Comparison of ENCODE assay signal across 11 mouse cellular contexts in genomic region chr19:40404582-40404981, GRCm38 (mm10).
A peak's percentile ranks its signal among the peaks of the same experiment; 100 is the strongest.
DNase-seq lines count a peak whose midpoint lies in the region; ATAC-seq and TF ChIP-seq lines count a peak whose summit lies in the region.
"Had no signal": no experiment of that assay in that cellular context is flagged by ENCODE, and none has a peak within 500 bp of the region (broad histone marks: within the 10 kb centered on the region; RNA-seq: fewer than 3 reads in every experiment).

No protein-coding gene starts in this region.

- no peak overlapping the region for H3K9ac ChIP-seq in heart, embryonic 11.5 days (ENCODE audit: low read depth, low read length)
- no peak overlapping the region for H3K9ac ChIP-seq in lung, embryonic 14.5 days
- H3K9ac ChIP-seq: neural tube, embryonic 12.5 days had no signal

- no peaks in the 10 kb centered on the region for H3K27me3 ChIP-seq in heart, embryonic 11.5 days (ENCODE audit: control insufficient read depth, insufficient read depth, low read length)
- H3K27me3 ChIP-seq in lung, embryonic 14.5 days (ENCODE audit: insufficient read depth, low read length): no peaks in the 10 kb centered on the region
- H3K27me3 ChIP-seq: neural tube, embryonic 12.5 days had no signal

- no peak overlapping the region; the same call in 1 of the 2 replicates for H3K4me2 ChIP-seq in heart, embryonic 11.5 days
- no peak overlapping the region for H3K4me2 ChIP-seq in lung, embryonic 14.5 days
- H3K4me2 ChIP-seq: neural tube, embryonic 12.5 days had no signal

- H3K4me1 ChIP-seq in heart, embryonic 11.5 days (ENCODE audit: control insufficient read depth, insufficient read depth, low read length): peaks cover 37% of the 10 kb centered on the region
- peaks cover 17% of the 10 kb centered on the region for H3K4me1 ChIP-seq in lung, embryonic 14.5 days (ENCODE audit: insufficient read depth)
- H3K4me1 ChIP-seq: neural tube, embryonic 12.5 days had no signal

- no peaks in the 10 kb centered on the region for H3K9me3 ChIP-seq in heart, embryonic 11.5 days (replicated peaks; ENCODE audit: control insufficient read depth, low read length)
- H3K9me3 ChIP-seq in lung, embryonic 14.5 days (ENCODE audit: low read depth, low read length): no peaks in the 10 kb centered on the region
- H3K9me3 ChIP-seq: hindbrain, embryonic 10.5 days; neural tube, embryonic 12.5 days had no signal

- no peak for DNase-seq in heart, adult 11 months
- peak; percentile 57 for DNase-seq in lung, embryonic 14.5 days
- no peak for DNase-seq in lung, adult 18-20 months
- peak; percentile 63 for DNase-seq in R1 (ENCODE audit: low read depth, low spot score)
- DNase-seq in embryo, embryonic 9.5 days (ENCODE audit: extremely low spot score): no peak
- DNase-seq in layer of hippocampus, postnatal 36 days: no peak

- TF ChIP-seq CTCF in lung, embryonic 14.5 days (IDR thresholded peaks at IDR 0.05; ENCODE audit: low read depth): peak; percentile 44; the same call in 1 of the 2 replicates

- WGBS in heart, embryonic 11.5 days (ENCODE audit: insufficient replicate concordance): 63% methylated on average over 2 of the region's 2 CpGs
- 76% methylated on average over 2 of the region's 2 CpGs for WGBS in lung, embryonic 14.5 days

- H3K27ac ChIP-seq in heart, embryonic 11.5 days (ENCODE audit: low read depth, low read length): peak overlapping the region; percentile 6; the same call in 1 of the 2 replicates
- H3K27ac ChIP-seq in lung, embryonic 14.5 days (ENCODE audit: low read depth): no peak overlapping the region
- H3K27ac ChIP-seq: hindbrain, embryonic 10.5 days; neural tube, embryonic 12.5 days had no signal

- ATAC-seq in heart, embryonic 11.5 days (replicated peaks; ENCODE audit: insufficient number of reproducible peaks, low FRiP score, low TSS enrichment): no peak
- ATAC-seq in lung, embryonic 14.5 days (ENCODE audit: insufficient read depth): no peak
- ATAC-seq in megakaryocyte, adult 5-6 weeks (ENCODE audit: poor library complexity, severe bottlenecking): peak; percentile 20; the same call in 1 of the 2 replicates
- ATAC-seq: forebrain, embryonic 14.5 days had no signal

- no peak overlapping the region for H3K4me3 ChIP-seq in heart, embryonic 11.5 days (ENCODE audit: low read depth, low read length)
- no peak overlapping the region for H3K4me3 ChIP-seq in lung, embryonic 14.5 days (ENCODE audit: low read depth, low read length)
- H3K4me3 ChIP-seq: hindbrain, embryonic 10.5 days; neural tube, embryonic 12.5 days had no signal

- H3K36me3 ChIP-seq in heart, embryonic 11.5 days (ENCODE audit: control insufficient read depth, insufficient read depth, low read length): no peaks in the 10 kb centered on the region
- no peaks in the 10 kb centered on the region for H3K36me3 ChIP-seq in lung, embryonic 14.5 days (ENCODE audit: insufficient read depth)
- H3K36me3 ChIP-seq: hindbrain, embryonic 10.5 days; neural tube, embryonic 12.5 days had no signal

Comparison
In these comparisons a context has a peak if more than half of its experiments do, and no peak if none do; other contexts are left out.
1. DNase-seq: peak in lung, embryonic 14.5 days (single experiment) and R1 (single experiment); none in heart, adult 11 months (single experiment), lung, adult 18-20 months (0 of 2), embryo, embryonic 9.5 days (single experiment) and layer of hippocampus, postnatal 36 days (0 of 2).